Mouse (Mus musculus): ENCODE data around the gene Neurl3. TPM values are rescaled to one million over a fixed set of nuclear protein-coding genes. Genes with fewer than 3 reads are reported as not detected.

Gene Neurl3
- polyA plus RNA-seq, 1 experiment from 2014 or later: 0.67 TPM

DNA sequence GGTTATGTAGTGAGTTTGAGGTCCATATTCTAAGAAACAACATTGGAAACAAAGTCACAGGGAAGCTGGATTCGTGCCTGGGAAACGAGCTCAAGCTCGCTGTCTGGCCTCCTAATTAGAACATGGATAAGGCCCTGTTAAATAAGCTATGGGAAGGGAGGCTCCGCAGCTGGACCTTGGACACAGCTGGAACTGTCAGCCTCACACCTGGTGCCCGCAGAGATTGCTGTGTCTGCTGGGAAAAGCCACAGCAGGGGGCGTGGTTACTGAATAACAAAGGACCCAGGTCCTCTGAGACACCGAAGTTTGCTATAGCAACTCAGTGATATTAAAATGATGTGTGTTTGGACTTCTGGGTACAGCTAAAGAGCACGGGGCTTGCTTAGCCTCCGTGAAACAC is 23.1 kb downstream of the Neurl3 start:
- no peak overlapping the region for H3K4me3 ChIP-seq (replicated peaks)
- no peaks in the 10 kb centered on the region for H3K9me3 ChIP-seq
- H3K27me3 ChIP-seq: peaks cover 12% of the 10 kb centered on the region
- WGBS: 5% methylated on average over 9 of the region's 9 CpGs
- no peak overlapping the region for H3K27ac ChIP-seq
- no peak overlapping the region for H3K9ac ChIP-seq (replicated peaks)
- H3K36me3 ChIP-seq: no peaks in the 10 kb centered on the region
- ATAC-seq: no peak
- H3K4me2 ChIP-seq (replicated peaks): no peak overlapping the region
- peaks cover 25% of the 10 kb centered on the region for H3K4me1 ChIP-seq (replicated peaks)

DNA sequence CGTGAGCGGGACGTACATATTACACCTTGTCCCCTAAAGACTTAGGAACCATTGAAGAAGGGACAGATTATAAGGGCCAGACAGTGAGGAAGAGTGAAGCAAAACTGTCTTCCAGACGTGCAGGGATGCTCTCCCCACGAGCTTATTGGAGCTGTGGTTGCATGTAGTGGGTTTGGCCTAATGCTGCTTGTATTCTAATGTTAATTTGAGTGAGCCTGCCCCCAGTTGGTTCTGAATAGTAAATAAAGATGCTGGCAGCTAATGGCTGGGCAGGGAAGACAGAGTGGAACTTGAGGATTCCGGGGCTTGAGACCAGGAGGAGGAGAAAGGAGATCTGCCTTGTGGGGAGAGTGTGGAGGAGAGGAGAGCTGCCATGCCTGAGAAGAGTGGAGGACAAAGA is 27.8 kb downstream of the Neurl3 start:
- WGBS: 47% methylated on average over 6 of the region's 6 CpGs
- Histone ChIP-seq H3K36me3 (no peaks in the 10 kb centered on the region), H3K9ac (replicated peaks) (0 out of 2 replicates have a peak overlapping the region, but pooled peaks have one; percentile 20), H3K27ac (no peak overlapping the region), H3K27me3 (no peaks in the 10 kb centered on the region), H3K9me3 (no peaks in the 10 kb centered on the region), H3K4me2 (replicated peaks) (no peak overlapping the region), H3K4me1 (replicated peaks) (peaks cover 32% of the 10 kb centered on the region), H3K4me3 (replicated peaks) (no peak overlapping the region)
- ATAC-seq: no peak

DNA sequence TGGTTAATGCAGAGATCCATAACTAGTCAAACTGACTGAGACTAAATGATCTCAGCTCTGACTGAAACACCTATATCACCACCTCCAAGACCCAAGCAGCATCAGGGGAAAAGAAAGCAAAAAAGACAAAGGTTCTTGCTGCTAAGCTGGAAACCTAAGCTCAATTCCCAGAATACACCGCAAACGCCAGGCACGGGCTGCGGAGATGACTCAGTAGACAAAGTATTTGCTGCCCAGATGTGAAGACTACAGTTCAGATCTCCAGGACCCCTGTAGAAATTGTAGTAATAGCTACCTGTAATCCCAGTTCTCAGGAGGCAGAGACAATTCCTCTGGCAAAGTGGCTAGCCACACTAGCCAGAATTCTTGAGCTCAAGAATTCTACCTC is 29.7 kb downstream of the Neurl3 start:
- ATAC-seq: no peak
- Histone ChIP-seq H3K27ac (no peak overlapping the region), H3K27me3 (no peaks in the 10 kb centered on the region), H3K4me2 (replicated peaks) (peak overlapping the region; percentile 86), H3K4me1 (replicated peaks) (peaks cover 40% of the 10 kb centered on the region), H3K9ac (replicated peaks) (no peak overlapping the region), H3K4me3 (replicated peaks) (no peak overlapping the region), H3K36me3 (no peaks in the 10 kb centered on the region), H3K9me3 (no peaks in the 10 kb centered on the region)
- WGBS: 88% methylated on average over 4 of the region's 4 CpGs

DNA sequence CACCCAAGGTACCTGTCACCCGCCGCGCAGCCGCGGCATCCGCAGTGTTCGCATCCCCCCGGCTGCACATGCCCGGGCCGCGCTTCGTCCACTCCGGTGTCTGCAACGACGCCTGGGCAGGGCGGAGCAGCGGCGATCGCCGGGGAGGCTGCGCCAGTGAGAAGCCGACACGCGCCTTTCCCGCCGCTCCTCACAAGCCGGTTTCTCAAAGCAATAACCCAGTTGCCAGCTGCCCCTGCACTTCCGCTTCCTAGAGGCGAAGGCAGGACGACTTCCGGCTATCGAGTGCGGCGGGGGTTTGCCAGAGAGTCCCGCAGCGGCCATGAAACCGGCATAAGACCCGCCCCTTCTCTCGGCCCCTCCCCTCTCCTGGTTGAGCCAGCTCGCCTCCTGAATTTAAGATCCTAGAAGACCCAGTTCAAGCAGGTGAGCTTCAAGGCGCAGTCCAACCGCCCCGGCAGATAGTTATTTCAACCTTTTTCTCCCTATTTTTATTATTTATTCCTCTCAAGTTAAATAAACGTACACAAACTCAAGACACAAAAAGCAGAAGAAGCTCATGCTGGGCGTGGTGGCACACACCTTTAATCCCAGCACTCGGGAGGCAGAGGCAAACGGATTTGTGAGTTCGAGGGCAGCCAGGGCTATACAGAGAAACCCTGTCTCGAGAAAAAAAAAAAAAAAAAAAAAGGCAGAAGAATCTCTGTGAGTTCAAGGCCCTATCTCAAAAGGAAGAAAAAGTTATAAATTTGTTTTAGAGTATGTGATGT is 30.2 kb downstream of the Neurl3 start, which contains the start of gene Uggt1:
Gene Uggt1 (minus strand): TSS at position 663 of the 770 bp plus-strand sequence.
- H3K4me1 ChIP-seq (replicated peaks): peaks cover 45% of the 10 kb centered on the region
- peak within 1 kb of the TSS; percentile 91 for H3K9ac ChIP-seq (replicated peaks)
- H3K27ac ChIP-seq: peak within 1 kb of the TSS; percentile 90
- H3K27me3 ChIP-seq: no peaks in the 10 kb centered on the region
- 2% methylated on average over 49 of the region's 49 CpGs for WGBS
- no peaks in the 10 kb centered on the region for H3K36me3 ChIP-seq
- ATAC-seq: peak; percentile 98
- peak within 1 kb of the TSS; percentile 86 for H3K4me2 ChIP-seq (replicated peaks)
- no peaks in the 10 kb centered on the region for H3K9me3 ChIP-seq
- peak within 1 kb of the TSS; percentile 95 for H3K4me3 ChIP-seq (replicated peaks)

DNA sequence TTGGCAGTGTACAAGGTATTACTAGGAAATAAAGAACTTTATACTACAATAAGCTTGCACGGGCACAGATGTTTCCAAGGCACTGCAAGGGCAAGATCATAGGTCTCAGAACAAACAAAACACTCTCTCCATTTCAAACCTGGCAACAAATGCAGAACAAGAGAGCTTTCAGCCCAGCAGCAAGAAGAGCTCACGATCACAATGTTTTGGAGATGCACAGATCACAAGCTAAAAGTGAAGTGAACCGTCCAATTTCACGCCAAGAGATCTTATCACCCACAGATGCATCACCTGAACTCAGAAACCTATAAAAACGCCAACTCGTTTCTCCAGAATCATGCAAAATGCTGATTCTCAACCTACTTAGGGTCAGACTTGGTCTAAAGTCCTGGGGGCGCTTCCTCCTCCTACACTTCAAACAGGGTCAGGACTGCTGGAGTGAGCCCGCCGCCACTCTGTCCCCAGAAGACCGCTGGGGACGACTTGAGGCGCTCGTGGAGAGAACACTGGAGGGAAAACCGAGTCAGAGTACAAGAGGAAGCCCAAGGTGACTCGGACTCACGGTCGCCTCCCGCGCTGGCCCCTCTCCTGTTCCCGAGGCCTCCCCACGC is 30.9 kb downstream of the Neurl3 start:
- peak overlapping the region; percentile 90 for H3K27ac ChIP-seq
- peaks cover 46% of the 10 kb centered on the region for H3K4me1 ChIP-seq (replicated peaks)
- no peaks in the 10 kb centered on the region for H3K36me3 ChIP-seq
- no peaks in the 10 kb centered on the region for H3K9me3 ChIP-seq
- H3K9ac ChIP-seq (replicated peaks): peak overlapping the region; percentile 91
- no peak for ATAC-seq
- peak overlapping the region; percentile 86 for H3K4me2 ChIP-seq (replicated peaks)
- H3K27me3 ChIP-seq: no peaks in the 10 kb centered on the region
- 3% methylated on average over 21 of the region's 21 CpGs for WGBS
- peak overlapping the region; percentile 95 for H3K4me3 ChIP-seq (replicated peaks)

DNA sequence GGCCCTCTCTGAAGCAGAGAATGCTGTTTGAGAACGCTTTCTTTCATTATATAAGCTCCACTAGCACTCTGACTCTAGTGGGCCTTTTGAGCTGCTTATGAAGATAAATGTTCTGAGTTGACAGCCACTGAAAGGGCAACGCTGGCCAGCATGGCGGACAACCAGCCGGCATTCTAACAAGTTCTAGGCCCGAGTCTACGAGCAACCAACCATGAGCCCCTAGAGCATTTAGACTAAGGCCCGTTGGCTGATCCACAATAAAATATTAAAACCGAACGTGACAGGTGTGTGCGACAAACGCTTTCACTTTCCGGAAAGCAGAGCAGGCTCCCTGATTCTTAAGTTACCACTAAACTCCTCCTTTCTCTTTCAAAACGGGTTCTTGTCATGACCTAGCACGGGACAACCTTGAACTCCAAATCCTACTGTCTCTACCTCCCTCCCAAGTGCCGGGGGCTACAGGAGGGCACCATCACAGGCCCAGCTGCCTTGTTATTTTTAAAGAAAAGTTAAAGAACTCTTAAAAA is 32.5 kb downstream of the Neurl3 start:
- H3K36me3 ChIP-seq: no peaks in the 10 kb centered on the region
- WGBS: 93% methylated on average over 15 of the region's 15 CpGs
- H3K9ac ChIP-seq (replicated peaks): 0 out of 2 replicates have a peak overlapping the region, but pooled peaks have one; percentile 5
- H3K4me2 ChIP-seq (replicated peaks): no peak overlapping the region
- H3K9me3 ChIP-seq: no peaks in the 10 kb centered on the region
- no peak overlapping the region for H3K27ac ChIP-seq
- peaks cover 46% of the 10 kb centered on the region for H3K4me1 ChIP-seq (replicated peaks)
- H3K4me3 ChIP-seq (replicated peaks): no peak overlapping the region
- no peak for ATAC-seq
- H3K27me3 ChIP-seq: no peaks in the 10 kb centered on the region

DNA sequence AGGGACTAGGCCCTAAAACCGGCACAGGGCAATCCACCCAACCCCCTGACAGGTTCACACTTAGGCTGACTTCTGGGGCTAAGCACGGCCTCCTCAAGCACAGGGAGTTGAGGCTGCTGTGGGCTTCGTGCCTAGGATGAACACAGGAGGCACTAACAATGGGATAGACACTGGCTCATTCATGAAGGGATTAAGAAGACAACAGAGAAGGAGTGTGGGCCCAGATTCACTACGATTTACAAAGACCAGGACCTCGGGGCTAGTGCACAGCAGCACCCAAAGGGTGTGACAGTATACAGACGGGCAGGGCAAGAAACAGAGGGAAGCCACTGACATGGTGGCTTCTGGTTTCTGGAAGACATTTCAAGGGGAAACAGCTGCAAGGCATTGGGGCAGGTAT is 34.3 kb downstream of the Neurl3 start:
- no peaks in the 10 kb centered on the region for H3K27me3 ChIP-seq
- no peaks in the 10 kb centered on the region for H3K36me3 ChIP-seq
- H3K27ac ChIP-seq: no peak overlapping the region
- H3K4me3 ChIP-seq (replicated peaks): no peak overlapping the region
- WGBS: 11% methylated on average over 6 of the region's 6 CpGs
- no peaks in the 10 kb centered on the region for H3K9me3 ChIP-seq
- no peak overlapping the region for H3K9ac ChIP-seq (replicated peaks)
- H3K4me1 ChIP-seq (replicated peaks): peaks cover 43% of the 10 kb centered on the region
- no peak overlapping the region for H3K4me2 ChIP-seq (replicated peaks)
- no peak for ATAC-seq

DNA sequence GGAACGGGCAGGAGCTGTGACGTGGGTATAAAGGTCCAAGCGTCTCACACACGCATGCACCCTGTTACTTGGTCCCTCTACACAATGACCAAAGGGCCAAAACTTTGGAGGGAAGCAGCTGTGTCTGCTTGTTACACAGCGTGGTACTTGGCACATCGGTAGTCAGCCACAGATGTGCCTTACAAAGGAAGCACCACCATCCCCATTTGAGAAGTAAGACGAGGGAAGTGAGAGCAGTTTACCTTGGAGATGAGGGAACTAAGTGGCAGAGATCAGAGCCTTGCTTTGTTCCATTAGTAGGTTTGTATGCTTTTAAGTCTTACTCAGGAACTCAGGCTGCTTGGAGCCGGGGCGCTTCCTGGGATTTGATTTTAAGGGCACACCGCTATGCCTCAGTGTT is 35.1 kb downstream of the Neurl3 start:
- H3K36me3 ChIP-seq: peaks cover 5% of the 10 kb centered on the region; the same call in 1 of the 2 replicates
- no peak for ATAC-seq
- no peak overlapping the region for H3K4me2 ChIP-seq (replicated peaks)
- peaks cover 39% of the 10 kb centered on the region for H3K4me1 ChIP-seq (replicated peaks)
- no peaks in the 10 kb centered on the region for H3K27me3 ChIP-seq
- no peak overlapping the region for H3K9ac ChIP-seq (replicated peaks)
- no peak overlapping the region for H3K4me3 ChIP-seq (replicated peaks)
- no peaks in the 10 kb centered on the region for H3K9me3 ChIP-seq
- no peak overlapping the region for H3K27ac ChIP-seq
- WGBS: 92% methylated on average over 10 of the region's 10 CpGs

DNA sequence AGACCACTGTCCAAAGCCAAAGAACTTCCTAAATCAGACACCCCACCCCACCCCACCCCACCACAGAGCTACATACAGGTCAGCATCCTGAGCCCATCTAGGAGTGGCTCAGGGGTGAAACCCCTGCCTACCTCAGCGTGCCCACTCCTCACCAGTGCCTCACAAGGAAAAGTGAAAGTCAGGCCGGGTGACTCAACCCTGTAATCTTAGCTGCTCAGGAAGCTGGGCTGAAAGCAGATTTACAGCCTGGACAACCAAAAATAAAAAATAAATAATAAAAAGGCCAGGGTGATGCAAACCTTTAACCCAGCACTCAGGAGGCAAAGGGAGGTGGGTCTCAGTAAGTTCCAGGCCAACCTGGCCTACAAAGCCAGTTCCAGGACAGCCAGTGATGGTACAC is 38.6 kb downstream of the Neurl3 start:
- 86% methylated on average over 2 of the region's 2 CpGs for WGBS
- Histone ChIP-seq H3K27me3 (no peaks in the 10 kb centered on the region), H3K36me3 (peaks cover 25% of the 10 kb centered on the region), H3K4me3 (replicated peaks) (no peak overlapping the region), H3K4me1 (replicated peaks) (peaks cover 13% of the 10 kb centered on the region), H3K4me2 (replicated peaks) (no peak overlapping the region), H3K9ac (replicated peaks) (no peak overlapping the region), H3K27ac (no peak overlapping the region), H3K9me3 (no peaks in the 10 kb centered on the region)
- no peak for ATAC-seq

DNA sequence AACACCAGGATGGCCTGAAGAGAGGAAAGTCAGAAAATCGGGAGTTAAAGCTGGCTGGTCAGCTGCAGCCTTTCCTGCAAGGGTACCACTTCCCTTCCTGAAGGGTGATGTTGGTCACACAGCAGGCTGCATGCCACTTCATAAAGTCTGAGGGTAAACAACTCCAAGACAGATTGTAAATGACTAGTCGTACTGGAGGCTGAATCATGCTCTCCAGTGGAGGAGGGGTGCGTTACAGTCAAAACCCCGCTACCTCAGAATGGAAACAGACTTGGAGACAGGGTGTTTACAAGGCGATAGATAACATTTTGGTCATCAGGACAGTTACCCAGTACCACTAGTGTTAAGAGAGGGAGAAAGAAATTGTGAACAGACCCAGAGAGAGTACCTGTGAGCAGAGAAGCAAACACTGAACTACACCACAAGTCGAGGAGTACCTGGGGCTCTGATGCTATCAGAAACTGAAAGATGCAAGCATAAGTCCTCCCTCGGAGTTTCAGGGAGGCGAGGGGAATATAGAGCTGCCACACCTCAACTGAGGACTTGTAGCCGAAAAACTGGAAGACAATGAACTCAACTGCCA is 39.3 kb downstream of the Neurl3 start:
- ATAC-seq: no peak
- H3K36me3 ChIP-seq: peaks cover 29% of the 10 kb centered on the region
- no peak overlapping the region for H3K27ac ChIP-seq
- H3K9ac ChIP-seq (replicated peaks): no peak overlapping the region
- H3K4me2 ChIP-seq (replicated peaks): no peak overlapping the region
- H3K4me1 ChIP-seq (replicated peaks): peaks cover 8% of the 10 kb centered on the region
- H3K27me3 ChIP-seq: no peaks in the 10 kb centered on the region
- 88% methylated on average over 9 of the region's 9 CpGs for WGBS
- no peaks in the 10 kb centered on the region for H3K9me3 ChIP-seq
- H3K4me3 ChIP-seq (replicated peaks): no peak overlapping the region

DNA sequence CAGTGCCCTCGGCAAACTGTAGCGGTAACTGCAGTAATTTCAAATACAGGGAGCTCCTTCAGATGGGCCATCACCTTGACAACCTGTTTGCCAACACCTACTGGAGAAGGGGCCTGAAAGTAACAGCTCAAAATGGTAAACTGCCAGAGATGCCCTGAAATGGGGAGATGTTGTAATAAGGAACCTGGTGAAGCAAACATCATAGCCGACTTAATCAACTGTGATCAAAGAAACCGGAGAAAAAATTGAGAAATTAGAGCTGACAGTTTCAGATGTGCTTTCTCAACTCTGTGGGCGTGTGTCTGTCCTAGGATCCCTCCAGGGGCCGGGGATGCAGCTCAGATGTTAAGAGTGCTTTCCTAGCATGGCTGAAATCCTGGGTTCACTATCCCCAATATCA is 41.3 kb downstream of the Neurl3 start:
- ATAC-seq: no peak
- Histone ChIP-seq H3K4me3 (replicated peaks) (no peak overlapping the region), H3K27me3 (no peaks in the 10 kb centered on the region), H3K9ac (replicated peaks) (no peak overlapping the region), H3K9me3 (no peaks in the 10 kb centered on the region), H3K27ac (no peak overlapping the region), H3K4me1 (replicated peaks) (no peaks in the 10 kb centered on the region), H3K4me2 (replicated peaks) (no peak overlapping the region), H3K36me3 (peaks cover 43% of the 10 kb centered on the region)
- 90% methylated on average over 6 of the region's 6 CpGs for WGBS
